Mouse (Mus musculus) midbrain, embryonic 12.5 days (tissue): ENCODE measurements around the gene Mcur1. TPM values are rescaled to one million over a fixed set of nuclear protein-coding genes. Genes with fewer than 3 reads are reported as not detected.

Experiments
- ATAC-seq: fragments of 200-750 bp; cut with Nextera tagmentation; 2 replicates; pipeline ENCODE4 v1.8.0; 2017; ENCODE audit warnings: low read depth, moderate TSS enrichment, moderate library complexity; ENCODE audit not compliant: low FRiP score
- H3K27ac ChIP-seq: fragments of 300-500 bp; sonication (generic); replicated peaks from 2 replicates; pipeline ENCODE4 v1.5.1; 2016; ENCODE audit warnings: mild to moderate bottlenecking
- H3K27me3 ChIP-seq: fragments of 300-500 bp; sonication (generic); 2 replicates; pipeline ENCODE4 v1.6.1; 2016; ENCODE audit warnings: mild to moderate bottlenecking
- H3K36me3 ChIP-seq: fragments of 300-500 bp; sonication (generic); 2 replicates; pipeline ENCODE4 v1.6.1; 2016
- H3K4me1 ChIP-seq: fragments of 300-500 bp; sonication (generic); 2 replicates; pipeline ENCODE4 v1.6.1; 2016
- H3K4me2 ChIP-seq: fragments of 300-500 bp; sonication (generic); replicated peaks from 2 replicates; pipeline ENCODE4 v1.6.1; 2016; ENCODE audit warnings: mild to moderate bottlenecking, moderate library complexity
- H3K4me3 ChIP-seq: fragments of 300-500 bp; sonication (generic); 2 replicates; pipeline ENCODE4 v1.5.1; 2016; ENCODE audit warnings: mild to moderate bottlenecking
- H3K9ac ChIP-seq: fragments of 300-500 bp; sonication (generic); replicated peaks from 2 replicates; pipeline ENCODE4 v1.6.1; 2016; ENCODE audit warnings: mild to moderate bottlenecking, moderate library complexity
- H3K9me3 ChIP-seq: fragments of 300-500 bp; sonication (generic); 2 replicates; pipeline ENCODE4 v1.6.1; 2016; ENCODE audit warnings: mild to moderate bottlenecking
- WGBS: fragments of 180-500 bp; shearing (Covaris S2); methylation state at CpG from one replicate; pipeline ENCODE4 v1.1.7; 2016; 5-methylcytosine and 5-hydroxymethylcytosine counted together
- polyA plus RNA-seq: library from polyadenylated mRNA; unstranded; fragments of >200 nt; fragmentation: Nextera tagmentation; extraction: Ambion mirVana; gene quantifications from 2 replicates; pipeline ENCODE4 v1.2.1, GENCODE M21; 2016

The Mcur1 gene
- polyA plus RNA-seq, 1 experiment from 2014 or later: 12.9 TPM

GRCm38 (mm10) chr13:43521940-43522339, 38.1 kb downstream of the Mcur1 start:
- Histone ChIP-seq H3K9ac (no peak overlapping the region), H3K4me1 (peaks cover 26% of the 10 kb centered on the region), H3K9me3 (0 out of 2 replicates have a peak, but pooled peaks cover 4% of the 10 kb centered on the region), H3K4me2 (no peak overlapping the region), H3K27ac (no peak overlapping the region), H3K36me3 (no peaks in the 10 kb centered on the region), H3K4me3 (no peak overlapping the region), H3K27me3 (no peaks in the 10 kb centered on the region)
- WGBS: 90% methylated on average over 5 of the region's 5 CpGs
- no peak for ATAC-seq

- Histone ChIP-seq H3K9me3 (0 out of 2 replicates have a peak, but pooled peaks cover 4% of the 10 kb centered on the region), H3K4me1 (peaks cover 8% of the 10 kb centered on the region), H3K9ac (no peak overlapping the region), H3K4me2 (no peak overlapping the region), H3K27me3 (no peaks in the 10 kb centered on the region), H3K36me3 (no peaks in the 10 kb centered on the region), H3K4me3 (no peak overlapping the region), H3K27ac (no peak overlapping the region)
- 87% methylated on average over 6 of the region's 6 CpGs for WGBS
- ATAC-seq: no peak
Measured at GRCm38 (mm10) chr13:43519251-43519650, 40.7 kb downstream of the Mcur1 start.

GRCm38 (mm10) chr13:43517371-43517770, 42.6 kb downstream of the Mcur1 start:
- H3K36me3 ChIP-seq: no peaks in the 10 kb centered on the region
- no peaks in the 10 kb centered on the region for H3K27me3 ChIP-seq
- no peak for ATAC-seq
- H3K4me3 ChIP-seq: no peak overlapping the region
- 0 out of 2 replicates have a peak, but pooled peaks cover 3% of the 10 kb centered on the region for H3K4me1 ChIP-seq
- H3K9me3 ChIP-seq: 0 out of 2 replicates have a peak, but pooled peaks cover 2% of the 10 kb centered on the region
- H3K9ac ChIP-seq: no peak overlapping the region
- H3K27ac ChIP-seq: no peak overlapping the region
- 75% methylated on average over 8 of the region's 8 CpGs for WGBS
- no peak overlapping the region for H3K4me2 ChIP-seq

GRCm38 (mm10) chr13:43516931-43517330, 43.1 kb downstream of the Mcur1 start:
- no peaks in the 10 kb centered on the region for H3K27me3 ChIP-seq
- H3K4me1 ChIP-seq: 0 out of 2 replicates have a peak, but pooled peaks cover 3% of the 10 kb centered on the region
- H3K9me3 ChIP-seq: no peaks in the 10 kb centered on the region
- H3K4me3 ChIP-seq: no peak overlapping the region
- H3K27ac ChIP-seq: no peak overlapping the region
- ATAC-seq: no peak
- 50% methylated on average over 6 of the region's 6 CpGs for WGBS
- no peaks in the 10 kb centered on the region for H3K36me3 ChIP-seq
- H3K4me2 ChIP-seq: no peak overlapping the region
- no peak overlapping the region for H3K9ac ChIP-seq

GRCm38 (mm10) chr13:43516119-43516518, 43.9 kb downstream of the Mcur1 start:
- no peak overlapping the region for H3K27ac ChIP-seq
- no peaks in the 10 kb centered on the region for H3K27me3 ChIP-seq
- H3K9me3 ChIP-seq: no peaks in the 10 kb centered on the region

GRCm38 (mm10) chr13:43514950-43515358, 45.0 kb downstream of the Mcur1 start:
- 0 out of 2 replicates have a peak, but pooled peaks cover 3% of the 10 kb centered on the region for H3K4me1 ChIP-seq
- no peak overlapping the region for H3K4me2 ChIP-seq
- no peak for ATAC-seq
- H3K36me3 ChIP-seq: no peaks in the 10 kb centered on the region
- WGBS: 75% methylated on average over 8 of the region's 8 CpGs
- no peak overlapping the region for H3K27ac ChIP-seq
- no peak overlapping the region for H3K9ac ChIP-seq
- H3K27me3 ChIP-seq: no peaks in the 10 kb centered on the region
- no peaks in the 10 kb centered on the region for H3K9me3 ChIP-seq
- no peak overlapping the region for H3K4me3 ChIP-seq

More at GRCm38 (mm10) chr13:43516119-43516518, 43.9 kb downstream of the Mcur1 start:
- H3K36me3 ChIP-seq: no peaks in the 10 kb centered on the region
- whole genome bisulfite sequencing: 95% methylated on average over 5 of the region's 5 CpGs
- no peak overlapping the region for H3K4me3 ChIP-seq
- no peak for ATAC-seq
- no peak overlapping the region for H3K4me2 ChIP-seq
- H3K9ac ChIP-seq: no peak overlapping the region
- 0 out of 2 replicates have a peak, but pooled peaks cover 3% of the 10 kb centered on the region for H3K4me1 ChIP-seq

GRCm38 (mm10) chr13:43512736-43513135, 47.3 kb downstream of the Mcur1 start:
- Histone ChIP-seq H3K9ac (no peak overlapping the region), H3K27me3 (no peaks in the 10 kb centered on the region), H3K36me3 (no peaks in the 10 kb centered on the region), H3K4me2 (no peak overlapping the region), H3K27ac (no peak overlapping the region), H3K4me1 (0 out of 2 replicates have a peak, but pooled peaks cover 3% of the 10 kb centered on the region), H3K9me3 (no peaks in the 10 kb centered on the region), H3K4me3 (no peak overlapping the region)
- ATAC-seq: no peak
- 95% methylated on average over 3 of the region's 3 CpGs for WGBS

GRCm38 (mm10) chr13:43505798-43506197, 54.2 kb downstream of the Mcur1 start:
- H3K4me3 ChIP-seq: no peak overlapping the region
- ATAC-seq: no peak
- H3K4me1 ChIP-seq: peaks cover 15% of the 10 kb centered on the region
- H3K4me2 ChIP-seq: no peak overlapping the region
- no peaks in the 10 kb centered on the region for H3K9me3 ChIP-seq
- no peaks in the 10 kb centered on the region for H3K36me3 ChIP-seq
- H3K27me3 ChIP-seq: no peaks in the 10 kb centered on the region; the same call in 1 of the 2 replicates
- 89% methylated on average over 3 of the region's 3 CpGs for WGBS
- no peak overlapping the region for H3K27ac ChIP-seq
- H3K9ac ChIP-seq: no peak overlapping the region

- peak; percentile 80 for ATAC-seq
- H3K4me2 ChIP-seq: peak overlapping the region; percentile 56
- H3K9me3 ChIP-seq: no peaks in the 10 kb centered on the region
- H3K27ac ChIP-seq: peak overlapping the region; percentile 80
- no peaks in the 10 kb centered on the region; the same call in 1 of the 2 replicates for H3K27me3 ChIP-seq
- WGBS: 1% methylated on average over 18 of the region's 19 CpGs
- H3K4me1 ChIP-seq: peaks cover 15% of the 10 kb centered on the region
- H3K4me3 ChIP-seq: peak overlapping the region; percentile 32
- H3K36me3 ChIP-seq: no peaks in the 10 kb centered on the region
- peak overlapping the region; percentile 56; the same call in 1 of the 2 replicates for H3K9ac ChIP-seq
Measured at GRCm38 (mm10) chr13:43503395-43503850, 56.6 kb downstream of the Mcur1 start.

GRCm38 (mm10) chr13:43501601-43502000, 58.4 kb downstream of the Mcur1 start:
- no peak overlapping the region for H3K4me3 ChIP-seq
- peaks cover 15% of the 10 kb centered on the region for H3K4me1 ChIP-seq
- ATAC-seq: no peak
- no peaks in the 10 kb centered on the region for H3K36me3 ChIP-seq
- no peak overlapping the region for H3K4me2 ChIP-seq
- no peak overlapping the region for H3K9ac ChIP-seq
- H3K27ac ChIP-seq: no peak overlapping the region
- 62% methylated on average over 5 of the region's 5 CpGs for WGBS
- H3K27me3 ChIP-seq: no peaks in the 10 kb centered on the region
- 0 out of 2 replicates have a peak, but pooled peaks cover 3% of the 10 kb centered on the region for H3K9me3 ChIP-seq

- H3K9ac ChIP-seq: no peak overlapping the region
- no peak for ATAC-seq
- H3K27ac ChIP-seq: no peak overlapping the region
- no peaks in the 10 kb centered on the region for H3K27me3 ChIP-seq
- WGBS: 92% methylated on average over 4 of the region's 4 CpGs
- H3K4me3 ChIP-seq: no peak overlapping the region
- no peaks in the 10 kb centered on the region for H3K36me3 ChIP-seq
- 0 out of 2 replicates have a peak, but pooled peaks cover 3% of the 10 kb centered on the region for H3K9me3 ChIP-seq
- peaks cover 15% of the 10 kb centered on the region for H3K4me1 ChIP-seq
- H3K4me2 ChIP-seq: no peak overlapping the region
Measured at GRCm38 (mm10) chr13:43500483-43500850, 59.5 kb downstream of the Mcur1 start.

- H3K9me3 ChIP-seq: 0 out of 2 replicates have a peak, but pooled peaks cover 3% of the 10 kb centered on the region
- peaks cover 15% of the 10 kb centered on the region for H3K4me1 ChIP-seq
- no peaks in the 10 kb centered on the region for H3K27me3 ChIP-seq
- 81% methylated on average over 7 of the region's 7 CpGs for WGBS
- ATAC-seq: no peak
- H3K27ac ChIP-seq: no peak overlapping the region
- no peak overlapping the region for H3K4me3 ChIP-seq
- H3K9ac ChIP-seq: no peak overlapping the region
- no peak overlapping the region for H3K4me2 ChIP-seq
- H3K36me3 ChIP-seq: no peaks in the 10 kb centered on the region
Measured at GRCm38 (mm10) chr13:43499731-43500482, 60.1 kb downstream of the Mcur1 start.
